Mouse (Mus musculus): ENCODE measurements at regions not wholly inside any gene's neighbourhood (a gene's known extent, or its start where the extent isn't known, plus 50 kb on each side); places are given as distances from the start of the nearest gene placed in this dataset.

- H3K4me3 ChIP-seq (replicated peaks; ENCODE audit: extremely low read depth, low read depth, low read length) = no peak overlapping the region
- H3K4me1 ChIP-seq (ENCODE audit: control insufficient read depth, insufficient read depth, low read length) = no peaks in the 10 kb centered on the region
- no peak for TF ChIP-seq CTCF (IDR thresholded peaks at IDR 0.05; ENCODE audit: insufficient read depth, low read length)
- no peak for TF ChIP-seq POLR2A (IDR thresholded peaks at IDR 0.05; ENCODE audit: borderline replicate concordance, extremely low read depth, low read depth, low read length)
- 93% methylated on average over 3 of the region's 3 CpGs for WGBS
- peak; percentile 2 for DNase-seq
These were observed 97.8 kb downstream of the Wdr11 start for GRCm38 (mm10) chr7:129689464-129689863.

DNA sequence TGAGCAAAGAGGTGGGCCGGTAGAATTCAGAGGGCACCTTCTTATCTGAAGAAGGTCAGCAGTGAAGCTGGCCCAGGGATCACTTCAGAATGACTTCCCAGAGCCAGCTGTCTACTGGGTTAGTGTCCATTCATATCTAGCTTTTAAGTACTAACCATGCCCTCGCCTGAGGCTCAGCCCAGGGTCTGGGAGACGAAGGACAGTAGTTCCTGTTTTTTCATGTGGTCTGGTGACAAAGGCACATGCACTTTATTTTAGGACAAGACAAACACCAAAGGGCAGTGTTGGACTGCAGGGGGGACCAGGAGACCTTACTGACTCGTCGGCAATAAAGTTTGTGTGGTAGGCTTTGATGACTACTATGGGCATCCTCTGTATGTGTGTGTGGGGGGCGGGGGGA lies 99.2 kb downstream of the Wdr11 start:
- TF ChIP-seq POLR2A (IDR thresholded peaks at IDR 0.05; ENCODE audit: borderline replicate concordance, extremely low read depth, low read depth, low read length) = no peak
- Histone ChIP-seq H3K4me3 (replicated peaks; ENCODE audit: extremely low read depth, low read depth, low read length) (no peak overlapping the region), H3K4me1 (ENCODE audit: control insufficient read depth, insufficient read depth, low read length) (no peaks in the 10 kb centered on the region)
- no peak for DNase-seq
- WGBS = 79% methylated on average over 6 of the region's 6 CpGs

DNA sequence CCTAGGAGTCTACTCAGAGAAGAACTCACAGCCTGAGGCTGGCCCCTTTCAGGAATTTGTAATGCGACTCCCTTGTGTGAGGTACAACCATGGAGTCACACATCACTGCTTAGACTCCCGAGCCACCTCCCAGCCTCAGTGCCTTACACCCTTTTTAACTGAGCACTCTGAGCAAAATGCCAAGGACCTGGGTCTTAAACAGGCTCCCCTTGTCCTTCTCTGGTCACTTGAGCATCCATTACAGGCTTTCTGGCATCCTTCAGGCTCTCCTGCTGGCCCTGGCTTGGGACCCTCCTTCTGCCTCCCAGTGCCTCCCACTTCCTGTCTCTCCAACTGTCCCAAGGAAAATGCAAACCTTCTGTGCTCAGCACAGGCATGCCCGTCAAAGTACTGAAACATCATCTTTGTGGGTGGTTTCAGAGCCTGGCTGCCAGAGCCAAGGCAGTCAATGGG lies 100.0 kb downstream of the Wdr11 start:
- H3K4me3 ChIP-seq (replicated peaks; ENCODE audit: extremely low read depth, low read depth, low read length) = no peak overlapping the region
- no peak for DNase-seq
- no peaks in the 10 kb centered on the region for H3K4me1 ChIP-seq (ENCODE audit: control insufficient read depth, insufficient read depth, low read length)
- no peak for TF ChIP-seq CTCF (IDR thresholded peaks at IDR 0.05; ENCODE audit: insufficient read depth, low read length)
- WGBS = 43% methylated on average over 3 of the region's 3 CpGs

GRCm38 (mm10) chr7:129693635-129694034 lies 102.0 kb downstream of the Wdr11 start:
- H3K4me1 ChIP-seq (ENCODE audit: control insufficient read depth, insufficient read depth, low read length) = no peaks in the 10 kb centered on the region
- DNase-seq = peak; percentile 61
- no peak for TF ChIP-seq POLR2A (IDR thresholded peaks at IDR 0.05; ENCODE audit: borderline replicate concordance, extremely low read depth, low read depth, low read length)
- H3K4me3 ChIP-seq (replicated peaks; ENCODE audit: extremely low read depth, low read depth, low read length) = no peak overlapping the region
- WGBS = 39% methylated on average over 9 of the region's 9 CpGs

GRCm38 (mm10) chr7:129694168-129694567 lies 102.5 kb downstream of the Wdr11 start:
- Histone ChIP-seq H3K4me1 (ENCODE audit: control insufficient read depth, insufficient read depth, low read length) (no peaks in the 10 kb centered on the region), H3K4me3 (replicated peaks; ENCODE audit: extremely low read depth, low read depth, low read length) (no peak overlapping the region)
- TF ChIP-seq POLR2A (IDR thresholded peaks at IDR 0.05; ENCODE audit: borderline replicate concordance, extremely low read depth, low read depth, low read length) = no peak
- TF ChIP-seq CTCF (IDR thresholded peaks at IDR 0.05; ENCODE audit: insufficient read depth, low read length) = no peak
- DNase-seq = no peak

DNA sequence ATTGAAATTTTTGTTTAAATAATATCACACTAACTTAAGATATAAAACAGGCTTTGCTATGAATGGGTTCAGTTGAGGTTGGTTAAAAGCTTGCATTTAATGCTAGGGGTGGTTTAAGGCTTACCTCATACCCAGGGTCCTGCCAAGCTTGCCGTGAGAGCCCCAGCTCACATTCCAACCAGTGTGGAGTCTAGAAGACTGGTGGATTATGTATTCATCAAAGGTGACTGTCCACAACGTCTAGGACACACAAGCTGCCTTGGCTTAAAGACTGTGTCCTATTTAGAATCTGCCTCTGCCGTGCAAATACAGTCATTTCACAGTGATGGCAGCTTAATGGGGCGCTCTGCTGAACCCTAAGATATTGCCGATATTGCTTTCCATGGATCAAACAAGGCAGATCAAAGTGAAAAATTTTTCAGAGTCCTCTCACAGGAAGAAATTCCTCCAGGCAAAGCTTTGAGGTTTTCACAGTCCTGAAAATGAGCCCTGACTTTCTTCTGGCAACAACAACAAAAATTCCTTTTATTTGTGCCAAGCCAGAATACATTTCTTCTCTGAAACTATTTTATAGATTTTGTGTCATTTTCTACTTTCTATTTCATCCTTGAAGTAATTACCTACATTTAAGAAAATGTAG lies 108.4 kb downstream of the Wdr11 start:
- TF ChIP-seq POLR2A (IDR thresholded peaks at IDR 0.05; ENCODE audit: borderline replicate concordance, extremely low read depth, low read depth, low read length) (no peak), CTCF (IDR thresholded peaks at IDR 0.05; ENCODE audit: insufficient read depth, low read length) (no peak)

DNA sequence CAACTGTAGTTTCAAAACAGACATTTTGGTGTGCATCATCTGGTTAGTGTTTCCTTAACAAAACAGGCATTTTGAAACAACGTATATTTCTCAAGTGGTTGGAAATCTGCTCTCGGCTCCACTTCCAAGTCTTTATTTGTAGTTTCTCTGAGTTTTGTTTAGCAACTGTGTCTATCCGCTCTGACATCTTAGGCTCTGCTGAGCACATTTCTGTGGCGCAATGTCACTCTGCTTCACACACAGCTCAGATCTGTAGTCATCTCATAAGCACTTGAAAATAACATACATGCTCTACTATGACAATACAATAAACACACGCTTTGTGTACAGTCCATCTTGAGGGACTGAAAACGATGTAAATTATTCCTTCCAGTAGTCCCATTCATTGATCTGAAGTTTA lies 135.9 kb downstream of the Wdr11 start:
- no peak for TF ChIP-seq POLR2A (IDR thresholded peaks at IDR 0.05; ENCODE audit: borderline replicate concordance, extremely low read depth, low read depth, low read length)
- no peak for TF ChIP-seq CTCF (IDR thresholded peaks at IDR 0.05; ENCODE audit: insufficient read depth, low read length)
- H3K4me3 ChIP-seq (replicated peaks; ENCODE audit: extremely low read depth, low read depth, low read length) = no peak overlapping the region
- 72% methylated on average over 6 of the region's 6 CpGs for WGBS
- H3K4me1 ChIP-seq (ENCODE audit: control insufficient read depth, insufficient read depth, low read length) = no peaks in the 10 kb centered on the region
- DNase-seq = no peak

More for the DNA sequence above, 108.4 kb downstream of the Wdr11 start:
- WGBS = 65% methylated on average over 5 of the region's 5 CpGs
- Histone ChIP-seq H3K4me3 (replicated peaks; ENCODE audit: extremely low read depth, low read depth, low read length) (no peak overlapping the region), H3K4me1 (ENCODE audit: control insufficient read depth, insufficient read depth, low read length) (no peaks in the 10 kb centered on the region)
- no peak for DNase-seq

DNA sequence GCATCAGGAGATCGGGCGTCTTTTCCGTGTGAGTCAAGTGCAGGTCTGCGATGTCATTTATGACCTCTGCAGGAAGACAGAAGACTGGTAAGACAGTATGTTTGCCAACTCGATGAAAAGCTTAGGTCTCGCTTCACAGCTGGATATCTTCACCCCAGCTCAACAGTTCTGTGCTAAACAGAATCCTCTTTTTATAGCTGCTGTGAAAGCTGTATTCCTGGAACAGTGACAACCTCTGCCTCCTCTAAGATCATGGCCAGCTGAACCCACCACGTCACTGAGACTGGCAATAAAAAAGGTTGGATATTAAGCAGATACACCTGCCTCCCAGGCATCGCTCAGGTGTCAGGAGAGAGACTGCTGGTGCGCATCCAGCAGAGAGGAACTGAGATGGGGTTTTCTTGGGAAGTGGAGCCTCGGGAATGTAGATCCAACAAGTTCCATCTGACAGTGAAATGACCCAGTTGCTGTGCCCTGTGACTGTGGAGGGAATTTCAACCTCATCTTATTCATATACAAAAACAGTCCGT lies 138.1 kb downstream of the Wdr11 start:
- no peak for TF ChIP-seq CTCF (IDR thresholded peaks at IDR 0.05; ENCODE audit: insufficient read depth, low read length)
- TF ChIP-seq POLR2A (IDR thresholded peaks at IDR 0.05; ENCODE audit: borderline replicate concordance, extremely low read depth, low read depth, low read length) = no peak
- H3K4me3 ChIP-seq (replicated peaks; ENCODE audit: extremely low read depth, low read depth, low read length) = no peak overlapping the region
- 67% methylated on average over 11 of the region's 11 CpGs for WGBS
- no peak for DNase-seq
- no peaks in the 10 kb centered on the region for H3K4me1 ChIP-seq (ENCODE audit: control insufficient read depth, insufficient read depth, low read length)

- DNase-seq = no peak
- Histone ChIP-seq H3K4me3 (replicated peaks; ENCODE audit: extremely low read depth, low read depth, low read length) (no peak overlapping the region), H3K4me1 (ENCODE audit: control insufficient read depth, insufficient read depth, low read length) (no peaks in the 10 kb centered on the region)
- TF ChIP-seq CTCF (IDR thresholded peaks at IDR 0.05; ENCODE audit: insufficient read depth, low read length) (no peak), POLR2A (IDR thresholded peaks at IDR 0.05; ENCODE audit: borderline replicate concordance, extremely low read depth, low read depth, low read length) (no peak)
- WGBS = 39% methylated on average over 7 of the region's 7 CpGs
These were observed 139.2 kb downstream of the Wdr11 start for GRCm38 (mm10) chr7:129730785-129731352.

- no peak for TF ChIP-seq CTCF (IDR thresholded peaks at IDR 0.05; ENCODE audit: insufficient read depth, low read length)
- TF ChIP-seq POLR2A (IDR thresholded peaks at IDR 0.05; ENCODE audit: borderline replicate concordance, extremely low read depth, low read depth, low read length) = no peak
- WGBS = 62% methylated on average over 4 of the region's 4 CpGs
- no peak for DNase-seq
- no peaks in the 10 kb centered on the region for H3K4me1 ChIP-seq (ENCODE audit: control insufficient read depth, insufficient read depth, low read length)
- no peak overlapping the region for H3K4me3 ChIP-seq (replicated peaks; ENCODE audit: extremely low read depth, low read depth, low read length)
These were observed 151.0 kb downstream of the Wdr11 start for GRCm38 (mm10) chr7:129742657-129743056.
